Mouse (Mus musculus) brain, embryonic 18.5 days (tissue): Measurements from ENCODE around the gene Elf5.

Source experiments
- DNase-seq: peaks from one replicate; pipeline ENCODE4 v3.0.0-alpha.2; 2012; ENCODE audit warnings: low read depth, low spot score

The Elf5 gene

DNA sequence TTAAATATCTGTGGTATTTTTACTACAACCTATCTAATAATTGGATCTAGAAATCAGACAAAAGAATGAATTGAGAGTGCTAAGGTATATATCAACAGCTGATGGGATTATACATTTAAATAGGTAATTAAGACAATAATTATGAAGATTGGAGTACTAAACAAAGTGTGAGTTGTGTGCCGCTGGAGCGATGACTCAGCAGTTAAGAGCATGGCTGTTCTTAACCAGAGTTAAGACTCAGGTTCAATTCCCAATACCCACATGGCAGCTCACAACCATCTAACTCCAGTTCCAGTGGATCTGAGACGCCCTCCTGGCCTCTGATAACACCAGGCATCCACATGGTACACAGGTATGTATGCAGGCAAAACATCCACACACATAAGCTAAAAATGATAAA, 61.9 kb downstream of the Elf5 start:
- DNase-seq = no peak

DNA sequence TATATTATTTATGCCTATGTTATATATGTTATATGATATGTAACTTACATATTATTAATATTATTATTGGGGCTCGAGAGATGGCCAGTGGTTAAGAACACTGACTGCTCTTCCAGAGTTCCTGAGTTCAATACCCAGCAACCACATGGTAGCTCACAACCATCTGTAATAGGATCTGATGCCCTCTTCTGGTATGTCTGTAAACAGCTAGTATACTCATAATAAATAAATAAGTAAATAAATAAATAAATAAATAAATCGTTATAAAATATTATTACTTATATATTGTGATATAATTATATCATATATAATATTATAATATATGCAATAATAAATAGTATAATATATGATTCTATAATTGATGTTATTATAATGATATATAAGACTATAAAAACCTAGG, 64.7 kb downstream of the Elf5 start:
- DNase-seq = no peak

DNA sequence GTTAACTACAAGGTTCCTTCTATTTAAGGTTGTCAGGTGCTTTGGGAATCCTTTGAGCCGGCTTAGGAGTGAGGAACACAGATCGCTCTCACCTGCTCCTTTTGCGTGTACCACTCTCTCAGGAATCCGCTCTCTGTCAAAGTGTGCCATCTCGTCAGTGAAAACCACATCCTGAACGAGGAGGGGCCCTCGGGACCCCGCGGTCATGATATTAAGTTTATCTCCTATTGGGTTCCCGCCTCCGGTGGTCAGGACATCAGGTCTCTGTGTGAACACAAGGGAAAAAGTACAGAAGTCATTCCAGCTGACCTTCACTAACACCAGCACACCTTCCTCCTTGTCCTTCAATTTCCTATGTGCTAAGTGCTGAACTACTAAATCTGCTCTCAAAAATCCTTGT, 65.2 kb downstream of the Elf5 start:
- DNase-seq = no peak

DNA sequence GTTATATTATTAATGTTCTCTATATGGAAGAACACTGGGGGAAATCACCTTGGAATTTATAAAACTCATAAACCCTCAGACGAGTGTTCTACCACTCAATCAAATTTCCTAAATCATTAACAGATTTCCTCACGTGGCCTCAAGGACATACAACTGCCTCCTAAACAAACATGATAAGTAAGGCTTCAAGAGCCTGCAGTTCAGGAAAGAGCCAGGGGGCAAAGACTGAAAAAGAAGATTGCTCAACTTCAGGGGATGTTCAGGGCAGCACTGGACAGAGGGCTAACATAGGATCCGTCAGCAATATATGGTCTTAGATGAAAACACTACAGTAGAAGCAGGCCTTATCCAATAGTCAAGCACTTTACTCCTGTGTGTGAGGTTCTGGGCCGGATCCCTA, 66.0 kb downstream of the Elf5 start:
- DNase-seq = no peak

DNA sequence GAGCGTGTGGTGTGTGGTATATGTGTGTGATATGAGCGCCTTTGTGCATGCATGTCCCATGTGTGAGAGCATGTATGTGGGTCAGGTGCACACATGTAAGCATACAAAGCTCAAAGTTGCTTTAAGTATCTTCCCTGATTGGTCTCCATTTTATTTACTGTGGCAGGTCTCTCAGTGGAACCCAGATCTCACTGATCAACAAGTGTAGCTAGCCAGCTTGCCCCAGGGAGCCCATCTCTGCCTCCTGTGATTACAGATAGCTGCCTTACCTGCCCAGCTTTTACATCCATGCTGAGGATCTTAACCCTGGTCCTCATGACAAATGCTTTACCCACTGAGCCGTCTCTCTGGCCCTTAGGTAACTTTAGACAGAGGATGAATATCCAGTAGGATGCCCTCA, 66.8 kb downstream of the Elf5 start:
- no peak for DNase-seq

DNA sequence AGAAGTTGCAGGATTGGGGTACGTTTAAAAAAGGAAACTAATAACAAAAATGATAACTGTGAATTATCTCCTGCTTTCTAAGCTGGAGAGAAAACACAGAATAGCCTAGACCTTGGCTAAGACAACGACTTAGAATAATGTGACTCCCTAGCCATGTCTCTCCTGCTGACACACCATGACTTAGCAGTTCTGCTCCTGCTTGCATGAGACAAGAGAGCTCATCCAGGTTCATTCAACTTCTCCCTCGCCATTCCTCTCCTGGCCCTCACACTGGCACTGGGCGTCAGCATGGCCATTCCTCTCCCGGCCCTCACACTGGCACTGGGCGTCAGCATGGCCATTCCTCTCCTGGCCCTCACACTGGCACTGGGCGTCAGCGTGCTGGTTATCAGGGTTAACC, 68.8 kb downstream of the Elf5 start:
- no peak for DNase-seq

DNA sequence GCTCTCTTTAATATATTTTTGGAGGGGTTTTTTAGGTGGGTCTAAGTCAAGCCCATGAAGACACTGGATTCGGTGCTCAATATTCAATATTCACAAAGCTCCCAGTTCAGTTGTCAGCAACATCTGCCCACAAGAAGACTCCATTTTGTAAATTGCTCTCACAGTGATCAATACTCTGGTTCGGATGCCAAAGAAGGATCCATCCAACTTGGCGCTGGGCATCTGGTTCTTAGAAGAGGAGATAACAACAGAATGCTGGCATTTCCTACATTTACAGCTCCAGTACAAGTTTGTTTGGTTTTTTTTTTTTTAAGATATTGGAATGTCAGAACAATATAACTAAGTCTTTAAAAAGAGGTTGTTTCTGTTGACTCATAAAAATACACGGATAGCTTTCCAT, 69.4 kb downstream of the Elf5 start:
- no peak for DNase-seq

DNA sequence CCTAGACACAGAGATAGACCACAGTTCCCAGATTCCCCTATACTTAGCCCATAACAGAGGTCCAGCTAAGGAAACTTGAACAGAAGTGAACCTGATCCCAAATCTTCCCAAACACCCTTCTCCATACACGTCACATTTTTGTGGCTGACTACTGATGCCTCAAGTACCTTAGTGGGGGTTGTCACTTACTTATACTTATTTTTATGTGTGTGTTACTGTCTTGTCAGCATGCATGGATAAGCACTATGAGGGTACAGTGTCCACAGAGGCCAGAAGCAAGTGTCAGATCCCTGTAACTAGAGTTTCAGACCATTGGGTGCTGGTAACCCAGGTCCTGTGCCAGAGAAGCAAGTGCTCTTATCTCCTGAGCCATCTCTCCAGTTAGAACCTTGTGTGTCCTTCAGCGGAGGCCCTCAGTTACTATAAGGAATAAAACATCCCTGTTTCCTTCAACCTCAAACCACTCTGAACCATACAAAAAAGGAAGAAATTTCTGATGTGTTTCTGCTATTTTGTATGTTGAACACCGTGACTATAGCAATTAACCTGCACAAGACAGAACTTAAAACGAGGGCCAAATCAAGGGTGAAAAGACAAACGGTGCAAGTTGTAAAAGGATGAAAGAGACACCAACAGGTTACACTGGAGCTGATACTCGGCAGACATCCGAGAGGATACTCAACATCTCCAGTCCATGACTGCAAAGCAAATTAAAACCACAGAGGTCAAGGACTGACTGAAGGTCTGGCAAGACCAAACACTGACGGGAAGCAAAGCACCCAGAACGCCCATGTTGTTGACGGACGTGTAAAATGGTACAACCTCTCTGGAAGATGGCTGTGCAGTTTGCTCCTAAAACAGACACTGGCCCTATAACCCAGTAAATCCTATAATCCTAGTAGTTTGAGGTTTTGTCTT, 70.1 kb downstream of the Elf5 start:
- no peak for DNase-seq

DNA sequence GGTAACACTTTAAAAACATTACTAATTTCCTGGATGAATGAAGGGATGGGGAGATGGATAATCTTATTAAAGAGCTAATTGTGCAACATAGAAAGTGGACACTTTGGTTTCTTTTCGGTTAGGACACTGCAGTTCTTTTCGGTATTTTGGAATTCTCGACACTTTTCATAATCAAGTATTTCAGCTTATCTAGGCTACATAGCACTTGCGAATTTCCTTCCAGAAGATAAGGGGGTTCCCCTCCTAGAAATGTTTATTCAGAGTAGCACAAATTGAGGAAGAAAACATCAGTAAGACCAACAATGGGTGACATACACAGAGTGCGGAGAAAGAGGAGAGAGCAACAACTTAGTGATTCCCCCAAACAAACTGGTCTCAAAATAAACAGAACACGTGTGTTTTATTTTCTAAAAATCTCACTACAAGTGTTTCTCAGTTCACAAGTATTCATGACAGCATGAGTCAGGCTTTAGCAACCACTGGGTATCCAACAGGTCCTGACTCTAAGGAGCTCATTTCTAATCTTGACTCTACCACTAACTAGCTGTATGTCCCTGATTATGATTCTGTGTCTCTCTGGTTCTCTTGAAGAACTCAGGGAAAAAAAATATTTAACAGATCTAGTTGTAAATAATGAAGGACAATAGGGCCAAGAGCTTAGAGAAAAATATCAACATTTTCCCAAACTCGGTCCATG, 71.9 kb downstream of the Elf5 start:
- DNase-seq = no peak

DNA sequence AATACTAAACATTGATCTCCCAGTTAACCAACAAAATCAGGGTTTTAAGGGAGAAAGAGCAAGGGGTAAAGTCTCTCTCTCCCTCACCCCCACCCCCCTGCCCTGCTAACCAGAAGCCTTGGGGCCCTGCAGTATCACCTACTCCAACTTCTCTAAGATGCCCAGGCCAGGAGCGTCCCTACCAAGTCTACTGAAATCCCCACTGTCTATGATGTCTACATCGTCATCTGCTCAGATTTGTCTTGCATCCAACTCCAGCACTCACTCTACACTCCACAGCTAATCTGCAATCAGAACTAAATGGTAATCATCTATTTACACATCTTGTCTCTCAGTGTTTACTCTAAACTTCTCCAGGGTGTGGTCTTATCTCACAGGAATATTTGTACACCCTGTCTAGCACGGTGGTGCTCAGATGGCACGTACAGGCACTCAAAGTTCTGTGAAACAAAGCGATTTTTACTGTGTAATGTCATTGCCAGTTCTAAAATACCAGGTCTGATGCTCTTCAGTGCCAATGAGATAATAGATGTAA, 72.6 kb downstream of the Elf5 start:
- no peak for DNase-seq

DNA sequence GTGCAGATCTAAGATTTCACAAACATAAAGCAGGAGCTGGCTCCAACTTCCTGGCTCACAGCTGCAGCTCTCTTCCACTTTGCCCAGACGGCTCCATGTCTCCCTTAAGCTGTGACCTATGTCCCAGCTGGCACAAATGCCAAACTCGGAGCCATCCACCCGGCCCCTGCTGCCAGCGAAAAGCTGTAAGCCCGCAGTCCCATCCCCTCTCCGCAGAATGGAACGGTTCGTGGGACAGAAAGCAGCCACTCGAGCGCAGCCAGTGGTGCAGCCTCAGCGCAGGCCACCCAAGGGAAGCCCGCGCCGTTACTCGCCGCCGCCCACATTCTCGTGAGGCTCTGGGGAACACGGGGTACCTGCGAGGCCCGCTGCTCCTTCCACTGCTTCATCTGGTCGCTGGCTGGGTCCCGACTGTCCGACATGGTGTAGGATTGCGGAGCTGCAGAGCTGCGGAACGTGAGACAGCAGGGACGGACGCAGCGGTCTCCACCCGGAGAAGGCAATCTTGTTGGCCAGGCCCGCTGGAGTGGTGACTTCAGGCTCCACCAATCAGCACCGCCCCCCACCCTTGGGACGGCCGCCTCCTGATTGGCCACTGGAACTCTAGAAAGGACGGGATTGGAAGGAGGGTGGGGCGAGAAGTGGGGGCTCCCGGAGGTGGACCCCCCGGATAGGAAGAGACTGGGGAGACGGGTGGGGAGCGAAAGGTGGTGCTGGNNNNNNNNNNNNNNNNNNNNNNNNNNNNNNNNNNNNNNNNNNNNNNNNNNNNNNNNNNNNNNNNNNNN, 73.3 kb downstream of the Elf5 start, which contains the start of gene Cat:
Gene Cat (minus strand): TSS at position 544 of the 785 bp plus-strand sequence.
- DNase-seq = peak; percentile 91

DNA sequence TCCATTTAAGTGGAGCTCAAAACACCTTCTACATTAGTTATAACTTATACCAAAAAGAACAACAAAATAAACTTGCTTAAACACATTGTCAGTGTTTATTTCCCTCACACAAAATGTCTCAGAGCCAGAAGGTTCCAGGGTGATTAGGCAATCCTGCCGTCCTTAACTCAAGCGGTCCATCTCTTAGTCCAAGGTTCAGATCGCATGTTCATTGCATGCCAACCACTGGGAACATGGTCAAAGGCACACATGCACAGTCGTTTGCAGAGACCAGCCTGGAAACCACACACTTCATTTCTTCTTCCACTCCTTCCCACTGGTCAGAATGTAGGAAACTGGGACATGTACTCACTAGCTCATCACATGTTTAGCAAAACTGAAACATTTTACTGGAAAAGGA, 81.0 kb downstream of the Elf5 start:
- no peak for DNase-seq

DNA sequence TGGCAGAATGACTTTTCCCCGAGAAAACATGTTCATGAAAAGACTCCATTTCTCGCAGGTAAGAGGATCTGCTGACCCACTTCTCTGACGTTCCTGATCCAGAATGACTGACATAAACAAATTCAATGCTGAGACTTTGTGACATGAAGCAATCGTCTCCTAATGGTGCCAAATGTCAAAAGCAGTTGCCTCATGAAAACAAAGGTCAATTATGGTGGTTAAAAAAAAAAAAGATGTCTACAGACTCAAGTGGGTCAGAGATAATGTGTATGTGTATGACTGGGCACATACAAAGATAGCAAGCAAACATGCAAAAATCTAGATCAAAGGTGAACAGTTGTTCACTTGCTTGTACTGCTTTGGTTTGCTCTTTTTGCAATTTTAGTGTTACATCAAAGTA, 82.3 kb downstream of the Elf5 start:
- DNase-seq = no peak

DNA sequence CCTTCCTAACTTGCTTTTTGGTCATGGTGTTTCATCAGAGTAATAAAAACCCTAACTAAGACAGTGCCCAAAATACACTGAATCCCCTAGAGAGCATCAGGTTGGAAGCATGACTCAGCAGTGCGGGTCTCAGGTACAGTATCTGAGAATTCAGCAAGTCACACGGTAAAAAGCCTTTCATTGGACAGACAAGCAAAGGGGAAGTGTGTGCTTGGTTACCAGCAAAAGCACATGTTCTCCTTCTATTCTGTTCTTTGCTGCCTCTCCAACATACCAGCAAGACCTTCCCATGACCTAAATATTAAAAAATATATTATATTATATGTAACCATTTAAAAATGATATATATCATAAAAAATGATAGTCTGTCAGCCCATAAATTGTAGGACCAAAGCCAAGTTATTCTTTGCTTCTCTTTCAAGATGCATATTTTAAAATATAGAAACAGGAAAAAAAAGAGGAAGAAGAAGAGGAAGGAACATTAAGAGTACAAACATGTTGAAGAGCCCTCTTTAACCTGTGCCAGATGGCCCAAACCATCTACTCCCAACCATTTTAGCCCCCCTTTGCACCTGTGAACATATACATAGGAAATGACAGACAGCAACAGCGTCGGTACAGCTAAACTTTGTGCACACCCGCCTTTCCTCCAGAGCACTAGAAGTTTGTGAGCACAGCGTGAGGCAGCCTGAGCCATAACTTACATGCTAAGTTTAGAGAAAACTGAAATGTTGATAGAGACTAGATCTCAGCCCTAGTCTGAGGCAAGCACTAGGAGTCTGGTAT, 84.3 kb downstream of the Elf5 start:
- no peak for DNase-seq
